Mouse (Mus musculus) cerebellum, adult 2 months (tissue): ENCODE results near the gene Slc12a9.

Source experiments
- CTCF ChIP-seq: fragments of 200-500 bp; IDR thresholded peaks from 2 replicates; pipeline ENCODE4 v1.5.1; 2011; ENCODE audit warnings: low read depth, mild to moderate bottlenecking, control low read depth, low read length, moderate library complexity, borderline replicate concordance; ENCODE audit not compliant: insufficient read depth
- POLR2A ChIP-seq: fragments of 200-500 bp; IDR thresholded peaks from 2 replicates; pipeline ENCODE4 v1.6.1; 2011; ENCODE audit warnings: low read length, control low read depth, borderline replicate concordance; ENCODE audit not compliant: insufficient read depth

GRCm38 (mm10) chr5:137343869-137344268, 10.5 kb upstream of the Slc12a9 start:
- TF ChIP-seq POLR2A (no peak), CTCF (no peak)
